ENCODE assay signal across 8 mouse cellular contexts in genomic region chr12:36933118-36933610, GRCm38 (mm10).
DNase-seq lines count a peak whose midpoint lies in the region; ATAC-seq lines count a peak whose summit lies in the region.

No protein-coding gene starts in this region.

- peak overlapping the region; percentile 58 for H3K4me2 ChIP-seq in heart, embryonic 12.5 days

- 0 out of 2 replicates have a peak, but pooled peaks have one; percentile 33 for ATAC-seq in heart, embryonic 12.5 days (ENCODE audit: insufficient number of reproducible peaks, low FRiP score)
- no peak for ATAC-seq in monocyte, adult 5-6 weeks (replicated peaks; ENCODE audit: insufficient number of reproducible peaks, low FRiP score, low TSS enrichment, poor library complexity, severe bottlenecking)

- peaks cover 10% of the 10 kb centered on the region for H3K4me1 ChIP-seq in embryonic facial prominence, embryonic 10.5 days
- H3K4me1 ChIP-seq in heart, embryonic 12.5 days (replicated peaks), result peaks cover 10% of the 10 kb centered on the region

- peak overlapping the region; percentile 24; the same call in 1 of the 2 replicates for H3K27ac ChIP-seq in embryonic facial prominence, embryonic 10.5 days (replicated peaks)
- H3K27ac ChIP-seq in heart, embryonic 12.5 days (ENCODE audit: poor library complexity, severe bottlenecking), result peak overlapping the region; percentile 66; the same call in 1 of the 2 replicates

- 5% methylated on average over 6 of the region's 6 CpGs for WGBS in embryonic facial prominence, embryonic 10.5 days
- 6% methylated on average over 6 of the region's 6 CpGs for WGBS in heart, embryonic 12.5 days

- H3K36me3 ChIP-seq in embryonic facial prominence, embryonic 10.5 days (replicated peaks), result no peaks in the 10 kb centered on the region
- H3K36me3 ChIP-seq in heart, embryonic 12.5 days, result no peaks in the 10 kb centered on the region

- H3K9me3 ChIP-seq in embryonic facial prominence, embryonic 10.5 days, result no peaks in the 10 kb centered on the region
- no peaks in the 10 kb centered on the region for H3K9me3 ChIP-seq in heart, embryonic 12.5 days (replicated peaks)

- DNase-seq in kidney, postnatal 10 days, result peak; percentile 23
- DNase-seq in kidney, adult 8-10 months, result no peak
- DNase-seq in embryonic facial prominence, embryonic 10.5 days (ENCODE audit: low spot score), result peak; percentile 39
- peak; percentile 23 for DNase-seq in lung, postnatal 36 days
- DNase-seq in layer of hippocampus, adult 9-11 months, result no peak
- DNase-seq in right cerebral cortex, postnatal 25 days, result no peak

- no peaks in the 10 kb centered on the region for H3K27me3 ChIP-seq in embryonic facial prominence, embryonic 10.5 days (replicated peaks; ENCODE audit: low read depth, poor library complexity, severe bottlenecking)
- no peaks in the 10 kb centered on the region for H3K27me3 ChIP-seq in heart, embryonic 12.5 days (replicated peaks)

- H3K9ac ChIP-seq in heart, embryonic 12.5 days, result no peak overlapping the region

- H3K4me3 ChIP-seq in embryonic facial prominence, embryonic 10.5 days, result no peak overlapping the region
- H3K4me3 ChIP-seq in heart, embryonic 12.5 days, result 0 out of 2 replicates have a peak overlapping the region, but pooled peaks have one; percentile 8

Comparison
In these comparisons a context has a peak if more than half of its experiments do, and no peak if none do; other contexts are left out.
1. DNase-seq: peak in kidney, postnatal 10 days (single experiment), embryonic facial prominence, embryonic 10.5 days (single experiment) and lung, postnatal 36 days (single experiment); none in kidney, adult 8-10 months (0 of 2), layer of hippocampus, adult 9-11 months (single experiment) and right cerebral cortex, postnatal 25 days (single experiment).